Mouse (Mus musculus) lung, adult 2 months (tissue): ENCODE results near the gene Lyst.

Source experiments
- CTCF ChIP-seq: fragments of 200-500 bp; IDR thresholded peaks from 2 replicates; pipeline ENCODE4 v1.5.1; 2011; ENCODE audit warnings: mild to moderate bottlenecking, low read length, control low read depth; ENCODE audit not compliant: insufficient read depth
- POLR2A ChIP-seq: fragments of 200-500 bp; IDR thresholded peaks from 2 replicates; pipeline ENCODE4 v1.6.1; 2011; ENCODE audit warnings: low read depth, mild to moderate bottlenecking, control low read depth, low read length, borderline replicate concordance; ENCODE audit errors: extremely low read depth

- TF ChIP-seq POLR2A (no peak), CTCF (no peak)
Observed at GRCm38 (mm10) chr13:13778837-13779458, 188.8 kb downstream of the Lyst start.
